Mouse (Mus musculus) c-Kit-positive CD71-positive TER-119-positive erythroid progenitor cells, embryonic 14.5 days (primary cell): ENCODE data around the gene Myoc.
A peak's percentile ranks its signal among the peaks of the same experiment; 100 is the strongest.
"Not testable (repeated sequence)": the region's sequence is repeated elsewhere in the genome, so short reads cannot be mapped to it uniquely, and the experiment has no call there.

Source experiments
- DNase-seq: peaks from one replicate; pipeline ENCODE4 v3.0.0-alpha.2; 2013; ENCODE audit warnings: low spot score

Myoc gene

DNA sequence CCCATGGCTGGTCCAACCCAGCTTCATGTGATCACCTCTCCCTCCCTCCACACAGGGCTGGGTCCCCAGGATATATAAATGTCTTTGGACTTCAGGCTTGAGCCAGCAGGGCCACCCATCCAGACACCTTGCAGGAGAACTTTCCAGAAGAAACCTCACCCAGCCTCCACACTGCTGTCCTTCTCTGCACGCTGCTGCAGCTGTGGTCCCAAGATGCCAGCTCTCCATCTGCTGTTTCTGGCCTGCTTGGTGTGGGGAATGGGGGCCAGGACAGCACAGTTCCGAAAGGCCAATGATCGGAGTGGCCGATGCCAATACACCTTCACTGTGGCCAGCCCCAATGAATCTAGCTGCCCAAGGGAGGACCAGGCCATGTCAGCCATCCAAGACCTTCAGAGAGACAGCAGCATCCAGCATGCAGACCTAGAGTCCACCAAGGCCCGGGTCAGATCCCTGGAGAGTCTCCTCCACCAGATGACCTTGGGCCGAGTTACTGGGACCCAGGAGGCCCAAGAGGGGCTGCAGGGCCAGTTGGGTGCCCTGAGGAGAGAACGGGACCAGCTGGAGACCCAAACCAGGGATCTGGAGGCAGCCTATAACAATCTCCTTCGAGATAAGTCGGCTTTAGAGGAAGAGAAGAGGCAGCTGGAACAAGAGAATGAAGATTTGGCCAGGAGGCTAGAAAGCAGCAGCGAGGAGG is at the start of gene Myoc:
TSS of gene Myoc (plus strand) at position 105 of the 700 bp plus-strand sequence.
- no peak for DNase-seq

DNA sequence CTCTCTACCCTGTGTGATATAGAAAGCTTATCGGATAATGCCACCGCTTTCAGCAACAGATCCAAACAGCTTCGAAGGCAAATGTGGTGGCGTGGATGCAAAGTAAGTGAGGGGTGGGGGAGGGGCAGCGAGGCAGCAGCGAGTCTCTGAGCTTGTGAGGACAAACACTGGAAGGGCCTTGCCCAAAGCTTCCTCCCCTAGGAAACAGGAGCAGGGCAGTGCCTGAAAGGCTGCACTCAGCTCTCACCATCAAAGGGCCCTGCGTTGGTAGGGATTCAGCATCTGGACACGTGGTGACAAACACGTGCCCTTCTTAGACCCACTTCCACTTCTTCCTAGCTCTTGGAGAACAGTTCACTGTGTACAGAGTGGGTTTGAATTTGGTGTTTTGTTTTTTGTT is 49.5 kb upstream of the Myoc start:
- no peak for DNase-seq

DNA sequence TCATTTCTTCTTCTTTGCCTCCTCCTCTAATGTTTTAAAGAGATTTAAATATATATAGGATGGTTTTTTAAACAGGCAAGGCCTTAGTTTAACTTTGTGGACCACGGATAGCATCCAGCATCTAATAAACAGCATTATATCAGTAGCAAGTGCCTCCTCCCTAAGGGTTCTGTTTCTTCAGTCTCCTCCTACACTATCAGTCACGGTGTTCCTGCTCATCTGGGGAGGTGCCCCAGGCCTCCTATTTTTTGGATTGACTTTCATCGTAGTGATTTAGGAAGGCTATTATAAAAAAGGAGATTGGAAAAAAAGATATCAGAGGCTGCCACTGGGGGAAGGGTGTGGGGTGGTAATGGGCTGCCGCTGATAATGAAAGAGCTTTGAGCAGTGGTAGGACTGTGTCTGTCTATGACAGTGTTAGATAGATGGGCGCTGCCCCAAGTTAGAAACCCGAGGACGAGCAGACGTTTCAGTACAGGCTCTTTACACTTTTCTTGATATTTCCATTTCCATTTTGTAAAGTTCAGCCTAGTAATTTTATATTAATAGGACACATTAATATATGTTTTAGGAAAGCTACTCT is 48.4 kb upstream of the Myoc start:
- DNase-seq: no peak

DNA sequence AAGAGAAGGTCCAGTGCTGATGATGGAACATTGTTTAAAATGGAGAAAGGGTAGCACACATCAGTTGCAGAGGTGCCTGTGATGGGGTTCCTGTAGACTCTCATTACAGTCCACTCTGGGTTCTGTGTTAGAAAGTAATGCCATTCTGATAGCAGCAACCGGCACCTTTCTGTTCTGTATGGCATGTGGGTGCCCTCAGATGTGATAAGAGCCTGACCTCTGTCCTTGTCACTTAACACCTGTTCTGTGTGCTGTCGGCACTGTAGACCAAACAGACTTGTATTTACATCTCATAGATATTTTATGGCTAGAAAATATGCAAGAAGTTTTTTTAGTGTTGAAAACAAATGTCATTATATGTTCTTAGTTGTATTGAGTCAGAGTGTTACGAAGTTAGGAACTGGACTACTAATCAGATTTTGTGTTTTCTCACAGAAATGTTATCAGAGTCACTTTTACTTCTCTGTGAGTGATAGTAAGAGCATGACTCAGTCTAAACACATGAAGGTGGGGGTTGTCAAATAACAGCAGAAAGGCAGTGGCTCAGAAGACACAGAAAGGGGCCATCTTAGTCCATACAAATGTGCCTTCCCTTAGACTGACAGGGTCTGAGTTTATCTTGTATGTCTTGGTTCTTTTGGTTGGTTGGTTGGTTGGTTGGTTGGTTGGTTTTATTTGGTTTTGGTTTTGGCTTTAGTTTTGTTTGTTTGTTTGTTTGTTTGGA is 41.4 kb upstream of the Myoc start:
- DNase-seq: no peak

DNA sequence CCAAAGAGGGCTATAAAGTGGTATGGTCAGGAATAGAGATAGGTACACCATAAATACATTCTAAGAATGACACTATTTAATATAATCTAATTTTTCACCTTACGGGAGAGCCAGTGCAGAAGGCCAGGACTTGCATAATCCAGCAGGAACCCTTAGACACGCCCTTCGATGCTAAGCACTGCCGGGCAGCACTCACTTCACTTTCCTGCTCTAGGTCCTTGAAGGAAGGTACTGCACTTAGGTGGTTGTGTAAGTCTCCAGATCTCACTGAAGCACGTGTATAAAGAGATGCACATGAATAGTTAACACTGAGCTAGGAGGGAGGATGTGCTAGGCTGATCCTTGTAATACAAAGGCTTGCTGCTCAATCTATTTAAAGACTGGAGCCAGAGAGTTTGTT is 39.3 kb upstream of the Myoc start:
- DNase-seq: no peak

DNA sequence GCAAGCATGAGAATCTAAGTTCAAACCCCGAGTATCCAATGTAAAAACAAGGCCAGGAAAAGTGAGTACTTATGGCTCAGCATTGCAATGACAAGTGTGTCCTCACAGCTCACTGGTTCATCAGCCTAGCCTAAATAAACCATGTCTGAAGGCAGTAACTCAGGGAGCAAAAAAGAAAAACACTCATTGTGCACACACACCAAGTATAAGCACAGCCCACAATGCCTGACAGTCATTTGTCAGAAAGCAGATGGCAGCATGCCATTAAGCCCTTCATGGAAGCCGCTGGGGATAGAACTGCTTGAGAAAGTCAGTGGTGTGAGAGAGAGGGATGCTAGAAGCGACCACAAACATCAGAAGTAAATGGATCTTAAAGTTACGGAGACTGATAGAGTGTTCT is 37.7 kb upstream of the Myoc start:
- DNase-seq: no peak

DNA sequence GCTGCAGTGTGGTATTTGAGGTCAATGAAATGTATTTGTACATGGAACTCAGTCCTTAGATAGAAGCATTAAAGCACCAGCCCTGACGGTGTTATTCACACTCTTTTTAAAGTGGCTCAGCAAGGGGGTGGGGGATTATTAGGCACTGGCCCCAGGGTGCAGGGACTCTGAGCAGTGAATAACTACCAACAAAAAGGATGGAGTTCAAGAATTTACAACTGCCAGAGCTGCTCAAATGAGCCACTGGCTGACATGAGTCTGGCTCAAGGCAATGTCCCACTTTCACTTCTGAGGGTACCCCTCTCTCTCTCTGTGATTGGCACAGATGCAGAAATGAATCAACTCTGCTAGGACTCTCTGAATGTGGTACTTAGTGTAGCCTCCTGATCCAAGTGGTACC is 30.8 kb upstream of the Myoc start:
- no peak for DNase-seq

DNA sequence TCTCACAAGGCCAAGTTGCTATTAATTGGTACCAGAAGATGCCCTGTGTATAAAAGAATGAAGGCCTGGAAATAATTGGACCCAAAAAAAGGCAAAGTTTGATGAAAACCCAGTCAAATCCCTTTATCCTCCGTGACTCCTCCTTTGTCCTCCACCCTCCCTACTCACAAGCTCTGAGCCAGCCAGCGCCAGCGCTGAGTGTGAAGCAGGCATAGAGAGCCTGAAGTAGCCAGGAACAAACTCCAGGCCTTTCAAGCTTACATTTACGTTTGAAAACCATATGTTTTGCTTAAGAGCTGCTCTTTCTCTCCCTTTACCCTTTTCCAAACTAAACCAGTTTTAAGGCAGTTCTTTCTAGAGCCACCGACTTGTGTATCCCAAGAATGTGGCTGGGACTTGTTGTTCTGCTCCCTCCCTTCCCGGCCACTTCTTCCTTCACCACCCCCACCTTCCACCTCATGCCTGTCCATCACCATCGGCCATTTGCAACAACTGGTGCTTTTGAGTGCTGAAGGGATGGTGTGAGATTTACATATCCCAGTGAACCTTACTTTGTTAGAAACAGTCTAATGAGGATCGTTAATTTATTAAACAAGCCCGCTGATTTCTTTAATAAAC is 29.2 kb upstream of the Myoc start:
- DNase-seq: no peak

DNA sequence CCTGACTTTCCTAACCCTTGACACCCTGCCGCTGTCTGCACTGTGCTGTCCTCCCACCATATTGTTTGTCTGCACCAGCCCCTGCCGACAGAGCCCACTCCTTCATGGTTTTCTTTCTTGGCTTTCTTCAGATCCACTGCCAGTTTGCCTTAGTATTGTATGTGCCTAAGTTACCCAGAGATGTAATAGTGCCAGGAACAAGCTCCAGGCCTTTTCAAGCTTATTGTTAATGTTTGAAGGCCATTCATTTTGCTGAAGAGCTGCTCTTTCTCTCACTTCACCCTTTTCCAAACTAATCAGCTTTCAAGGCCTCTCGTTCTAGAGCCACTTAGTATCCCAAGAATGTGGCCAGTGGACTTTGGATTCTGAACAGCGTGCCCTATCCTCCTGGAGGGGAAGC is 27.8 kb upstream of the Myoc start:
- DNase-seq: no peak

DNA sequence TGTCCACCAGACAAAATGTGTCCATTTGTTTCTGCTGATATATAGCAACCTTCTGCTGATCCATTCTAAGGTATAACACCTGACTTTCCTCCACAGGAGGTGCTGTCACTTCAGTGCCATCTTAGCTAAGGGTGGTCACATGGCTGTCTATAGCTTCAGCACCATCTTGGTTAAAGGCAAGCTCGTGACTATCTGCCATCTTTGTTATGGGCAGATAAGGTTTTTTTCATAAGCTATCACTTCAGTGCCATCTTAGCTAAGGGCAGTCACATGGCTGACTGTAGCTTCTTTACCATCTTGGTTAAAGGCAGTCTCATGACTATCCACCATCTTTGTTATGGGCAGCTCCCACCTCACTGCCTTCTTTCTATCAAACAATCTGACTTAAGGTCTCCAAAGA is 23.4 kb upstream of the Myoc start:
- DNase-seq: no peak

DNA sequence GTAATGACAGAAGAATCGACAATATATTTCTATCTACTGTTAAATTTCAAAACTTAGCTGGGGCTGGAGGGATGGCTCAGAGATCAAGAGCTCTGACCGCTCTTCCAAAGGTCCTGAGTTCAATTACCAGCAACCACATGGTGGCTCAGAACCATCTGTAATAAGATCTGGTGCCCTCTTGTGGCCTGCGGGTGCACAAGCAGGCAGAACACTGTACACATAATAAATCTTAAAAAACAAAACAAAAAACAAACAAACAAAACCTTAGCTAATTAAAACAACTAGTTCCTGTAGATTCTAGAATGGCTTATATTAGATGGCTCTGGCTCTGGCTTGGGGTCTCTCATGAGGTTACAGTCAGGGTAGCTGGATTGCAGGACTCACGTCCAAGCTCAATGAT is 18.5 kb upstream of the Myoc start:
- peak; percentile 20 for DNase-seq

DNA sequence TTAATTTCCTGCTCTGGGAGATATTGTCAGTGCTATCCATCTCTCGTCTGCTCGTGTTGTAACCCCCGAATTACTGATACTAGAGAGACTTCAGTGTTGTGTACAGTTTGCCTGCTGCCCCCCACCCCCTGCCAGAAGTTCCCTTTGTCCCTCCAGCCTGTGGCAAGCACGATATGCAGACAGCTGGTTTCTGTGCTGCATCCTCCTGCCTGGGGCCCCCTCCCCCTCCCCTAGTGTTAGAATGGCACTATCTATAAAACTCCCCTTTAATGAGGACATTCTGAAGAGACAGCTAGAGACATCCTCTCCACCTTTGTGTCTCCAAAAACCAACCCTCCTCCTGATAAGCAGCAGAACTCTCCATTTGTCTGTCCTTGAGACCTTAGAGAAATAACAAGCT is 15.1 kb upstream of the Myoc start:
- DNase-seq: no peak

DNA sequence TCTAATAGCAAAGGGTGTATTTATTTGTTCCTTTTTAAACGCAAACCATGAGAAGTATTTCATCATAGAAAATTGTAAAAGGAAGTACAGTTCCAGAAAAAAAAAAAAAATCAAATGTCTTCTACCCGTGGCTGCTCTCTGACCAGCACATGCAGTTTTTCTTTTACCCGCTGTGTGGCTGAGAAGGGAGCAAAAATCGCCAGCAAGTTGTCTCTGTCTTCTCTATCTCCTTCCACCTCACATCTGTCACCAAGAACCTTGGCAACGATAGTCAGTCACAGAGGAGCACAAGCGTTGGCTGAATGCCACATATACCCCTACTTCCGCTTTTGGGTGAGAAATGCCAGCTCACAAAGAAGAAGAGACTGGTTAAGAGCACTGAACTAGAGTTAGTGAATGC is 13.7 kb upstream of the Myoc start:
- no peak for DNase-seq

DNA sequence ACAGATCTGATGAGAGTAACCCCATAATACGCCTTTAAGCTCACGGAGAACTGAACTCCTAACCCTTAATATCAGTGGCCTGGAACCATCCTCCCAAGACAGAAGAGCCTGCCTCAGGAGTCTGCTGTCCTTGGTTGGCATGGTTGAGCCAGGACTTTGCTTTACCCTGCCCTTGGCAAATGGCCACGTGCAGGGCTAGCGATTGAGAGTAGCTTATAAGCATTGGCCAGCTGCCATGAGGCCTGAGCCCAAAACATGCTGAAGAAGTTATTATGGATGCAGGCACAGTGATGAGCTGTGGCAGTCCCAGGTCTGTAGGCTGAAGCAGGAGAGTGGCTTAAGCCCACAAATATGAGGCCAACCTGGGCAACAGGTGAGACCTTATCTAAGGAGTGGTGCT is 11.1 kb upstream of the Myoc start:
- not testable (repeated sequence) for DNase-seq

DNA sequence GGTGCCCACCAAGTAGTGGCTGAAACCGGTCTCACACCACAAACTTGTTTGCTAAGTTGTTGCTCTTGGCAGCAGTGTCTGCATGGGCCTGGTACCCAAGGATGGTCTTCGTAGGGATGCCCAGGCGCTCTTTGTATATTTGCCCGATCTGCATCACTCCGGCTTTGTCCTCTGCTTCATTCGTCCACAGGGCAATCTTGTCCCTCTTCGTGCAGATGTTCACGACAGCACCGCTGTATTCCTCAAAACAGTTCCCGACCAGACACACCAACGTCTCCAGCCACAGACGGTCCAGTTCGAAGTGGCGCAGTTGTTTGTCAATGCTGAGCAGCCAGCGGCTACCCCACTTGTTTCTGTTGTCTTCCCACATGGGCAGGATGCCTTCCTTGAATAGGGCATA is 10.6 kb upstream of the Myoc start:
- not testable (repeated sequence) for DNase-seq

DNA sequence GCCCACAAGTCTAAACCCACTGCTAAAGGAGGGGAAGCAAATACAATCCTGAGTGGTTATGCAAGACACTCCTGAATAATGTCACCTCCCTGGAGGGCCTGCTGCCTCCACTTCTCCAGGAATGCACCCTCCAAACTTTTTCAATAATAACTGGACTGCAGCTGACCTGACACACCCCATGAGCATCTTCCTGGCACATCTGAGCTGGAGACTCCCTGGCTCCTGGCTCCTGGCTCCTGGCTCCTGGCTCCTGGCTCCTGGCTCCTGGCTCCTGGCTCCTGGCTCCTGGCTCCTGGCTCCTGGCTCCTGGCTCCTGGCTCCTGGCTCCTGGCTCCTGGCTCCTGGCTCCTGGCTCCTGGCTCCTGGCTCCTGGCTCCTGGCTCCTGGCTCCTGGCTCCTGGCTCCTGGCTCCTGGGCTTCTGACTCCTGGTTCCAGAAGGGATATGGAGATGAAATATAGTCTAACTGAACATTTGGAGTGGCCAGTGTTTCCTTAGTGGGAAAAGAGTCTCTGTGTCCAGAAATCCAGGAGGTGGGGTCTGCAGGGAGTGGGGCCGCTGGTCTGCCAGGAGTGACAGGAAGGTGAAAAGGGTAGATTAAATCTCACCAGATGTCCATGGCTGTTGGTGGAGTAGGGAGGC is 3.5 kb upstream of the Myoc start:
- not testable (repeated sequence) for DNase-seq

DNA sequence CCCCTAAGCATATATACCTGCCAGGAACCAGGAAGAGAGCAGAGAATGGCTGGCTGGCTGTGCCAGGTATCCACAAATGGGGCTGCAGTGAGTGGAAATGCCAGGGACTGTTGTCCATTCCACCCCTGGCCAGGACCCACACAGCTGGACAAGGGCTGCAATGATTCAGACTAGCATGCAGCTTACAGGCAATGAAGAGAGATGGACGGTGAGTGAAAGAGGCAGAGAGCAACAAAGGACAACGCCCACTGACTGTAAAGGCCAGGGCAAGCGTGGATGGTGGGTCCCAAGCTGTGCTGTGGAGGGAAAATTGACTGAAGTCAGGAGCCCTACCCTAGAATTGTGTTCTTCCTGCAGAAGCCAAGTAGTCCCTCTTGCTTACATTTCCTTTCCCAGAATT is 2.4 kb upstream of the Myoc start:
- DNase-seq: no peak

DNA sequence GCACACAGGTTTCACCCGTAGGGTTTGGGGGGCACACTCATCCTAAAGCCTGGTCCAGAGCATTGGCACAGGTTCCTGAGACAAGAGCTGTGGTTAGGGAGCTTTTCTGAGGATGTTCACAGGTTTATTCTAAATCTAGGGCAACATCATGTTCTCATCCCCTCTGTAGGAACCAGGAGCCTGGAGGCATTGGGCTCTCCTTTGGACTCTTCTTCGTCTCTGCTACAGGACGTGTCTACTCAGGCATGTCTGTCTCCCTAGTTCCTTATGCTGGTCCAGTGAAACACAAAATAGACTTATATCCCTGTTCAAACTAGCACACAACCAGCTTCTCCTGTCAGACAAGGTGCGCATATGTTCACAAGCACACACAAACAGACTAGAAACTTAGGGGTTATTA is 420 bp upstream of the Myoc start:
- DNase-seq: no peak

DNA sequence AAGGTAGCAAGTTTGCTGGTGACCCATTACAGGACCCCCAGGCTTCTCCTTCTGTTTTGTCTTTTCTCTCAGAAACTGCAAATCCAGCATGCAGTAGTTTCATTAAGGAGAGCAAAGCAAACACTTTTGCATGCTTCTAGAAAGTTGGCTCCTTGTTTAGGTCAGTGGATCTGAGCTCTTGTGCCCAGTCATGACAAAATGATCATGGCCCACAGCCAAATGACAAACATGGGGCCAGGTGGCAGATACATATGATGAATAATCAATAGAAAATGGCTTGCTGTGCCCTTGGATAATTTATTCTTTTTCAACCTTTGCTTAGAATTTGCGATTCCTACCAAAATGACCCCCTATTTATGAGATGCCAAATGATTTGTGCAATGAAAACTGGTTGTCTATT is 906 bp downstream of the Myoc start:
- no peak for DNase-seq

DNA sequence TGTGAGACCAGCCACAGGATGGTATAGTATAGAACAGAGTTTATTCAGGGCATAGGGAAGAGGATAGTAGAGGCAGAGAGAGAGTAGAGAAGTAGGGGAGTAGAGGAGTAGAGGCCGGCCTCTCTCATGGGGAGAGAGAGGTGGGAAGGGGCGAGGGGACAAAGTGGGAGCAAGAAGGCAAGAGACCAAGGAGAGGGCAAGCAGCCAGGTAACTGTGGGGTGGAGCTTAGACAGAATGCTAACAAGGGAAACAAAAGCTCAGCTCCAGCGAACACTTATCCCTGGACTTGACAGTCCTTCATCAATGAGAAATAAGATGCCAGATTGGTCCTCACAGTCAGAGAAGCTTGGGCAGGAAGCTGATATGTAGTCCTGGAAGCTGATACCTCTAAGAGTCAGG is 3.6 kb downstream of the Myoc start:
- no peak for DNase-seq

DNA sequence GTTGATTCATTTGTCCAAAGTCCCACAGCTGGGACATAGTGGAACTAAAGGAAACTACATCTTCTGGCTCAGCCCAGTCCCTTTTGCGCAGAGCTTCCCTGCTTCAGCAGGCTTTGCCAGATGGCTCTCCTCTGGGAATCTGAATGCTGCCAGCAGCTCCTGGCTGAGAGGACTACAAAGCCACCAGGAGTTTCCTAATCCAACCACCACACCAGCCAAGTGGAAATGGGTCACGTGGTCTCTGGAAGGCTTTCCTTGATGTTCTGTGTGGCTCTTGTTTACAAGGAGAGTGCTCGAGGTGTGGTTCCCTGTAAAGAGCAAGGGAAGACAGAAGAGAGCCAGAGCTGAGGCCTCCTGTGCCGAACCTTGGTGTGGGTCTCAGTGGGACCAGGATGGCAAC is 4.8 kb downstream of the Myoc start:
- no peak for DNase-seq

DNA sequence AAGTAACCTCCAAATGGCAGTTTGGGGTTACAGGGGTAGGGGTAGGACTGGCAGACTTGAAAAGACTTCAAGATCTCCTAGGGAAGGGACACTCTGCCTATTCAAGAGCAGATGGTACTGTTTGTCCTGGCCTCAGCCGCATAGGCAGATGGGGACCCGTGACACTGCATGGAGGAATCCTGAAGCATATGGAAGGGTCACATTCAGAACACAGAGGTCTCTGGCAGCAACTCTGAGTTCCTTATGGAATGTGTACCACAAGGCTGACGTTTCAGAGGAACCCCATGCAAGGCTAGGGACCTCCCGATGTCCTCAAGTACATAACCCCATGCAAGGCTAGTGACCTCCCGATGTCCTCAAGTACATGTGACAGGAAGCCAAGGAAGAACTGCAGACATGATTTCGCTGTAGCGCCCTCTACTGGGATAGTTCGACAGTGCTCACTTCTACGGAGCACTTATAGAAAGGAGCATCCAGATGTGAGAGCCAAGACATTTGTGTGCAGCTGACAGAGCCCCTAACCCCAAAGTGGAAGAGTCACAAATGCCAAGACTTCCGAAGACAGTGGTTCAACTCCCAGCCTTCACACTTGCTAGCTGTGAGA is 7.2 kb downstream of the Myoc start:
- DNase-seq: peak; percentile 18
